Mouse (Mus musculus) frontal cortex, postnatal 36 days (tissue): ENCODE measurements at regions not wholly inside any gene's neighbourhood (a gene's known extent, or its start where the extent isn't known, plus 50 kb on each side); places are given as distances from the start of the nearest gene placed in this dataset.
"Not testable (repeated sequence)": the region's sequence is repeated elsewhere in the genome, so short reads cannot be mapped to it uniquely, and the experiment has no call there.

Experiments
- DNase-seq, 2 experiments: peaks; one replicate each; pipeline ENCODE4 v3.0.0; 2022; ENCODE audit warnings: low spot score in 2 of 2

- DNase-seq, result peak in 1 of 2 experiments; percentile 46
Measured at GRCm38 (mm10) chr2:42794776-42795175, 141.4 kb upstream of the Lrp1b start.

DNA sequence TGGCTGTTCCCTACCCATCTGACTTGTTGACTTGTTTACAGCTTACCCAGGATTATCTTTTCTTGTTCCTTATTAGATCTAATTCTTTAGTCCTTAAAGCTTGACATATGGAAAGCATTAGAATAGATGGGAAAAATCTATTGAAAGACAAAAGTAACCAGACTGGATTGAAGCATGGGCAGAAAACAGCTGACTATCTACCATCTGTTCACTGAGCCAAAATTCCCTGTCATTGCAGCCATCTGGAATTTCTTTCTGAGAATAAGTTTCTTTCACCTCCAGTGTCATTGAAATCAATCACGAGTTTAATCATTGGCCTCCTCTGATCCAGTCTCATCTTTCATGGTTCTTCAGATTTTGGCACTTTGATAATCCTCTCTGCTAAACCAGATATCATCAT, 130.6 kb upstream of the Lrp1b start:
- DNase-seq, result no peak

- not testable (repeated sequence) for DNase-seq
Measured at GRCm38 (mm10) chr2:42740513-42740912, 87.1 kb upstream of the Lrp1b start.
